Mouse (Mus musculus) lung, embryonic 14.5 days (tissue): Measurements from ENCODE around the gene Cyb561d1. TPM values are rescaled to one million over a fixed set of nuclear protein-coding genes. Genes with fewer than 3 reads are reported as not detected.

Experiments used
- ATAC-seq: fragments of 200-750 bp; cut with Nextera tagmentation; 2 replicates; pipeline ENCODE4 v1.8.0; 2017; ENCODE audit warnings: mild to moderate bottlenecking, moderate TSS enrichment, moderate library complexity; ENCODE audit not compliant: insufficient read depth
- DNase-seq: peaks from one replicate; pipeline ENCODE4 v3.0.0-alpha.2; 2015
- H3K27ac ChIP-seq: fragments of 300-500 bp; sonication (generic); 2 replicates; pipeline ENCODE4 v1.5.1; 2014; ENCODE audit warnings: low read depth, mild to moderate bottlenecking, moderate library complexity
- H3K27me3 ChIP-seq: fragments of 300-500 bp; sonication (generic); 2 replicates; pipeline ENCODE4 v1.6.1; 2014; ENCODE audit warnings: low read length, control low read depth; ENCODE audit not compliant: insufficient read depth
- H3K36me3 ChIP-seq: fragments of 300-500 bp; sonication (generic); 2 replicates; pipeline ENCODE4 v1.6.1; 2014; ENCODE audit warnings: control low read depth; ENCODE audit not compliant: insufficient read depth
- H3K4me1 ChIP-seq: fragments of 300-500 bp; sonication (generic); 2 replicates; pipeline ENCODE4 v1.6.1; 2014; ENCODE audit warnings: antibody characterized with exemption, control low read depth; ENCODE audit not compliant: insufficient read depth
- H3K4me2 ChIP-seq: fragments of 300-500 bp; sonication (generic); 2 replicates; pipeline ENCODE4 v1.6.1; 2014; ENCODE audit warnings: mild to moderate bottlenecking
- H3K4me3 ChIP-seq: fragments of 300-500 bp; sonication (generic); 2 replicates; pipeline ENCODE4 v1.5.1; 2014; ENCODE audit warnings: low read depth, low read length
- H3K9ac ChIP-seq: fragments of 300-500 bp; sonication (generic); 2 replicates; pipeline ENCODE4 v1.6.1; 2014
- H3K9me3 ChIP-seq: fragments of 300-500 bp; sonication (generic); 2 replicates; pipeline ENCODE4 v1.6.1; 2016; ENCODE audit warnings: low read depth, low read length, control low read depth
- CTCF ChIP-seq: IDR thresholded peaks from 2 replicates; pipeline ENCODE4 v1.5.1; 2016; ENCODE audit warnings: antibody characterized with exemption, low read depth
- WGBS: fragments of 180-500 bp; shearing (Covaris S2); extraction: QIAGEN DNeasy Blood & Tissue Kit; methylation state at CpG from one replicate; pipeline ENCODE4 v1.1.7; 2014; 5-methylcytosine and 5-hydroxymethylcytosine counted together
- polyA plus RNA-seq: library from polyadenylated mRNA; unstranded; fragments of >200 nt; fragmentation: Nextera tagmentation; extraction: Ambion mirVana; gene quantifications from 2 replicates; pipeline ENCODE4 v1.2.1, GENCODE M21; 2014

Cyb561d1 gene
- polyA plus RNA-seq, 1 experiment from 2014 or later = 2.0 TPM

DNA sequence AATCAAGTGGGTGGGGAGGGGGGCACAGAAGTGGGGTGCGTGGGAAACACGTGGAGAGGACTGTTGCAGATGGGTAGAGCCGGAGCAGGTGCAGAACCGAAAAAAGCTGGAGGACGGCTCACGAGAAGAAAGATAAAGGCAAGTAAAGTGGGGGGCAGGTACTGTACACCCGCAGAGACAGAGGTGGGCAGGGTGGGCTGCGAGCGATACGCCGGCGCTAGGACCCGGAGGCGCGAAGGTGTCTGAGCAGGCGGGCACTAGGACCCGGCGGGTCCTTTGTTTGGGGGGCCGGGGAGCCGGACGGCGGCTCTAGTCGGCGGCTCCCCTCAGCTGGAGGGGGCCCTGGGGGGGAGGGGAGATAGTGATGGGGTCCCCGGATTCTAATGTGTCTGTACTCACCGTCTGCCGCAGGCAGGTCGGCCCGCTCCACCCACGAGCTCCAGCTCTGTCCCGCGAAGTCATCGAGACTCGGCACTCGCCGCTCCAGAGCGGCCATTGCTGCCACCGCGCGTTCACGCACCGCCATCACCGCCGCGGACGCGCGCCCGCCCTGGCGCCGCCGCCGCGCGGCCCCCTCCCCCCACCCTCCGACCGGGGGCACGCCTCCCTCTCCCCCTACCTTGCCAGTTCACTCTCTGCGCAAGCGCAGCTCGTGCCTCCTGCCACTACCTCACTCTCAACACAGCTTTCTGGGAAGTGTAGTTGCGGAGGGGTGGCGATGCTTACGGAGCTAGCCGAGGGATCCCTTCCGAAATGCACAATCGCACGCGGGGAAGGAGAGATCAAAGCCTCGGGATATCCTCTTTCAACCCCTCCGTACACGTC lies 9.1 kb upstream of the Cyb561d1 start:
- Histone ChIP-seq H3K4me3 (peak overlapping the region; percentile 62), H3K27ac (peak overlapping the region; percentile 91), H3K9me3 (no peaks in the 10 kb centered on the region), H3K4me1 (peaks cover 3% of the 10 kb centered on the region; the same call in 1 of the 2 replicates), H3K27me3 (no peaks in the 10 kb centered on the region), H3K4me2 (peak overlapping the region; percentile 83), H3K36me3 (peaks cover 21% of the 10 kb centered on the region), H3K9ac (peak overlapping the region; percentile 82)
- ATAC-seq (peak; percentile 94), DNase-seq (peak; percentile 97)
- no peak for TF ChIP-seq CTCF
- under 1% methylated on average over 68 of the region's 72 CpGs for WGBS

DNA sequence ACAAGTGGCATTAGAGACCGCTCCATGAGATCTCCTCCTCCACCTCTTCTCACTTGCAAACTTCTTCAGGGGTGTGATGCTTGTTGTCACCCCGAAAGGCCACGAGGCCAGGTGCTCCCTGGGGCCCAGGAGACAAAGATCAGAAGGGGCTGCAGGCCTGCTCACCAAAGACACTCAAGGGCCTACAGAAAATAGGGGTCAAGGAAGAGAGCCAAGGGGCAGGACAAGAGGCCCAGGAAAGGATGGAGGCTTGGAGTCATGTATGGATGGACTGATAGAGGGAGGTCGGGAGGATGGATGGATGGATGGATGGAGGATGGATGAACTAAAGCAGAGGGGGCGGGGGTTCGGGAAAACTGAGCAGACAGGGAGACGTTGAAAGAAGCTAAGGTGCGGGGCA lies 8.5 kb upstream of the Cyb561d1 start:
- H3K36me3 ChIP-seq = peaks cover 27% of the 10 kb centered on the region
- peak overlapping the region; percentile 83 for H3K4me2 ChIP-seq
- peak overlapping the region; percentile 82 for H3K9ac ChIP-seq
- TF ChIP-seq CTCF = no peak
- no peaks in the 10 kb centered on the region for H3K27me3 ChIP-seq
- peaks cover 3% of the 10 kb centered on the region; the same call in 1 of the 2 replicates for H3K4me1 ChIP-seq
- H3K9me3 ChIP-seq = no peaks in the 10 kb centered on the region
- DNase-seq (no peak), ATAC-seq (0 out of 2 replicates have a peak, but pooled peaks have one; percentile 1)
- WGBS = 6% methylated on average over 8 of the region's 8 CpGs
- H3K27ac ChIP-seq = peak overlapping the region; percentile 91; the same call in 1 of the 2 replicates
- H3K4me3 ChIP-seq = peak overlapping the region; percentile 62

- DNase-seq = no peak
- ATAC-seq = no peak
- Histone ChIP-seq H3K9ac (peak overlapping the region; percentile 82), H3K4me3 (peak overlapping the region; percentile 62), H3K27me3 (no peaks in the 10 kb centered on the region), H3K4me2 (peak overlapping the region; percentile 83), H3K36me3 (peaks cover 28% of the 10 kb centered on the region), H3K9me3 (no peaks in the 10 kb centered on the region), H3K27ac (no peak overlapping the region), H3K4me1 (peaks cover 3% of the 10 kb centered on the region; the same call in 1 of the 2 replicates)
- TF ChIP-seq CTCF = no peak
- 59% methylated on average over 3 of the region's 3 CpGs for WGBS
These were observed 8.0 kb upstream of the Cyb561d1 start for GRCm38 (mm10) chr3:108209001-108209400.

- Histone ChIP-seq H3K9me3 (no peaks in the 10 kb centered on the region), H3K27me3 (no peaks in the 10 kb centered on the region), H3K36me3 (peaks cover 43% of the 10 kb centered on the region), H3K27ac (no peak overlapping the region), H3K4me1 (peaks cover 3% of the 10 kb centered on the region; the same call in 1 of the 2 replicates), H3K9ac (no peak overlapping the region), H3K4me2 (peak overlapping the region; percentile 31; the same call in 1 of the 2 replicates), H3K4me3 (no peak overlapping the region)
- peak; percentile 90 for DNase-seq
- no peak for ATAC-seq
- no peak for TF ChIP-seq CTCF
- 68% methylated on average over 15 of the region's 15 CpGs for WGBS
These were observed 5.8 kb upstream of the Cyb561d1 start for GRCm38 (mm10) chr3:108206731-108207375.

DNA sequence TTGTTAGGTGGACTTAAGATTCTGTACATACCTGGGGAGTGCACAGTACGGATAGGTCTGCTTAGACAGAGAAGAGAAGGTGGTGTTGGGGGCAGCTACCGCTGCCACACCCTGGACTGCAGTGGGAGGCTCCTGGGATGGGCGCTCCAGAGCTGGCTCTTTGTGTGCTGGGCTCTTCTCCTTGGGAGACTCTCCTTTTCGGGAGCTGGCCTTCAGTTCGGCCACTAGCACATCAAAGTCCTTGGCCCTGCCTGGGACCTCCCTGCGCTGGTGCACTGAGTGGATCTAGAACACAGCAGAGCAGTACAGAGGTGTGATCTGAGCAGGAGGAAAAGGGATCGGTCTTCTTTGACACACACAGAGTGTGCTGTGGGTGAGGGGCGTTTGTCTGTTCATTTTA lies 4.6 kb upstream of the Cyb561d1 start:
- Histone ChIP-seq H3K4me3 (no peak overlapping the region), H3K36me3 (peaks cover 45% of the 10 kb centered on the region), H3K9me3 (no peaks in the 10 kb centered on the region), H3K9ac (no peak overlapping the region), H3K27me3 (no peaks in the 10 kb centered on the region), H3K27ac (no peak overlapping the region), H3K4me2 (no peak overlapping the region), H3K4me1 (peaks cover 3% of the 10 kb centered on the region; the same call in 1 of the 2 replicates)
- no peak for TF ChIP-seq CTCF
- no peak for ATAC-seq
- no peak for DNase-seq
- WGBS = 85% methylated on average over 8 of the region's 8 CpGs

DNA sequence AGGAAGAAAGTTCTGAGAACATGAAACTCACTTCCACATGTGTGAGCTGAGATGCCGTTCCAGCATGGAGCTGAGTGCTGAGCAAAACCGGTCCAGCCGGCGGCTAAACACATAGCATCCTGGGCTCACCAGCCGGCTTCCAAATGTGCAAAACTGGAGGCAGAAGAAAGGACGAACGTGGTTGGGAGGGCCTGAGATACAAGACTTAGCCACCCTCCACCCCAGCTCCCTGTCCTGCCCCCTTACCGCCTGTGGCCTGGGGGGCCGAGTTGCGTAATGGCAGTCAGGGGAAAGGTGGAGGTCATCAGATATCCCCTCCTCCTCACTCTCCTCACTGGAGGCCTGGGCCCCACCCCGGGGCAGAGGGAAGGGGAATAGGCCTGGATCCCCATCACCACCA lies 3.5 kb upstream of the Cyb561d1 start:
- ATAC-seq (no peak), DNase-seq (no peak)
- WGBS = 73% methylated on average over 11 of the region's 11 CpGs
- peaks cover 3% of the 10 kb centered on the region; the same call in 1 of the 2 replicates for H3K4me1 ChIP-seq
- no peaks in the 10 kb centered on the region for H3K27me3 ChIP-seq
- H3K36me3 ChIP-seq = peaks cover 45% of the 10 kb centered on the region
- no peak overlapping the region for H3K4me2 ChIP-seq
- H3K9me3 ChIP-seq = no peaks in the 10 kb centered on the region
- no peak overlapping the region for H3K9ac ChIP-seq
- no peak overlapping the region for H3K4me3 ChIP-seq
- no peak for TF ChIP-seq CTCF
- no peak overlapping the region for H3K27ac ChIP-seq

GRCm38 (mm10) chr3:108203621-108204325 lies 2.8 kb upstream of the Cyb561d1 start:
- no peak overlapping the region for H3K4me3 ChIP-seq
- no peak for ATAC-seq
- TF ChIP-seq CTCF = peak; percentile 90
- DNase-seq = peak; percentile 83
- WGBS = 72% methylated on average over 11 of the region's 11 CpGs
- no peaks in the 10 kb centered on the region for H3K9me3 ChIP-seq
- no peaks in the 10 kb centered on the region; the same call in 1 of the 2 replicates for H3K4me1 ChIP-seq
- no peak overlapping the region for H3K9ac ChIP-seq
- no peak overlapping the region for H3K27ac ChIP-seq
- no peaks in the 10 kb centered on the region for H3K27me3 ChIP-seq
- no peak overlapping the region for H3K4me2 ChIP-seq
- peaks cover 45% of the 10 kb centered on the region for H3K36me3 ChIP-seq
